Mouse (Mus musculus) heart, adult 11 months (tissue): ENCODE measurements around the gene AI481877.

Experiments
- DNase-seq: peaks from one replicate; pipeline ENCODE4 v3.0.0; 2022

The AI481877 gene

DNA sequence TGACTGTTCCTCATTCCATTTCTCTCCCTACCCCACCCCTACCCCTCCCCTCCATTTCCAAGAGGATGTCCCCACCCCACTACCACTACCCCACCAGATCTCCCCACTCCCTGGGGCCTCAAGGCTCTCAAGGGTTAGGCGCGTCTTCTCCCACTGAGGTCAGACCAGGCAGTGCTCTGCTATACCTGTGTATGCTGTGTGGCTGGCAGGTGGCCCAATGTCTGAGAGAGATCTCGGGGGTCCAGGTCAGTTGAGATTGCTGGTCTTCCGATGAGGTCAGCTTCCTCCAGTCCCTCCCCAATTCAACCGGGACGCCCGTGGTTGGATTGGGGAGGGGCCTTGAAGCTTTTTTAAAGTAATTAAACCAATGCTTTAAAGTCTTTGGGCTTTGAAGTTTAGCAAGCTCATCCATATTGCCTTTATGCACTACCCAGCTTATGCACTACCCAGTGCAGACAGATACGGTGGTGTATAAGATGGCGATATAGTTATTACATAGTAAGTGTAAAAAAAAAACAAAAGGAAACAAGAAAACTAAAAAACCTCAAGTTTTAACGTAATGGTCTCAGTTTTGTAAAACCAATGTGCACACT is 104.4 kb downstream of the AI481877 start:
- DNase-seq: peak; percentile 89

- DNase-seq: no peak
Measured at GRCm38 (mm10) chr4:59016922-59017321, 121.9 kb downstream of the AI481877 start.

DNA sequence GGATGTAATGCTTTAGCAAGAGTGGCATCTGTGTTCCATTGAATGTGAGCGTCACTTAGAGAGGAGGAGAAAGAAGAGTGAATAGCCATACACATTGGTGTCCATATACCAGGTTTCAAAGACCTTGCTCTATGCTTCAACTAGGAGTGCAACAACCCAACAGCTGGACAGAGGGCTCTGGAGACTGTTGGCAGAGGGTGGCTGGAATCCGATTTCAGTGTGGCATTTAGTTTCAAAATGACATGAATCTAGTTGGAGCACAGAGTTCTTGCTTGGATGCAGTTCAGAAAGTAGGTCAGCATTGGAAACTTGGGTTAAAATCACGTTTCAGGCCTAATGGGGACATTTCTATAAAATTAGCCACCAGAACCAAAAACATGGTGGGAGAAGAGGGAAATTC is 123.6 kb downstream of the AI481877 start:
- no peak for DNase-seq

DNA sequence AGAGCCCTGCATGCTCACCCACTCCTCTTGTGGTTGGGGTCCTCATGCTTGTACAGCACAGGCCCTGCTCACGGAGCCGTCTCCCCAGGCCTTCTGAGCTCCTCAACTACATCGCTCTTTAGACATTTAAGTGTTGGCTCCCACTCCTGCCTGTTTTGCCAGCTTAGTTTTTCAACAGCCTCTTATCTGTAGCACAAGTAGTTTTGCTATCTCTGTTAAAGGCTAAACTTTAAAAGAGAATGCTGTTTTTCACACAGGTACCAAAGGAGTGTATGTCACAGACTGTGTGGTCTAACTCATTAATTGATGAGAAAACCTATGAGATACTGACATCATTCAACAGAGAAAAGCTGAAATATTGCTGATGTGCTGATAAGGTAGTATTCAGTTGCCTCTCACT is 127.3 kb downstream of the AI481877 start:
- DNase-seq: no peak

GRCm38 (mm10) chr4:59009696-59010095 is 129.1 kb downstream of the AI481877 start:
- no peak for DNase-seq

GRCm38 (mm10) chr4:59009186-59009585 is 129.6 kb downstream of the AI481877 start:
- no peak for DNase-seq

DNA sequence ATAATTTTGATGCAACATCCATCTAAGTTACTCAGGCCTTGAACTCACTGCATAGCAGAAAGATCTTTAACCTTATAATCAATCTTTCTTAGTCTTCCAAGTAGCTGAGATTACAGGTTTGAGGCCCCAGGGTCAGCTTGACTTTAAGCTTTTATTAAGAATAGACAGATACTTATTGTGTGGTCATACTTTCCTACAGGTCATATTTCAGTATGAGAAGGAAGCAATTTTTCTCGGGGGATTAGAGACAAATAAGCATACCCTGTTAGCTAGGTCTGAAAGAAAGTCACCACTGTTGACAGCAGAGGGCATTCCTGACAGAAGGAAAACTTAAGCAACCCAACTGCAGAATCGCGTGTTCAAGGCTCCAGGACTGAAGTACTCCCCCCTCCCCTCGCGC is 130.8 kb downstream of the AI481877 start:
- DNase-seq: no peak

- no peak for DNase-seq
Measured at GRCm38 (mm10) chr4:59007016-59007415, 131.8 kb downstream of the AI481877 start.

DNA sequence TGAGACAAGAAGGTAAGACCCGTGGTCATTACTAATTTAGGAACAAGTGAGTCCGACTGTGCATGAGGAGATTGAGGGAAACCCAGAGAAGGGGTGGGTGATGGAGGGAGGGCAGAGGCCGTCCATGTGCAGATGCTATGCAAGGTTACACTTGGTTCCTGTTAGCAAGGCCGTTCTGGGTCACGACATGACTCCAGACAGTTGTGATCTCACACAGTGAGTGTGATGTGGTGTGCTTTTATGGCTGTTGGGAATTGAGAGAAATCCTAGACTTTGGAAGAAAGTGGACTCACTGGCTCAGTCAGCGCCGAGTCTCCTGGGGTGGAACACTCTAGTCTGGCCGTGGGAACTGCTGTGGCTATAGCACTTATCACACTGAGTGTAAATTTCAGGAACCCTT is 132.6 kb downstream of the AI481877 start:
- DNase-seq: no peak

GRCm38 (mm10) chr4:59003806-59004200 is 135.0 kb downstream of the AI481877 start:
- no peak for DNase-seq

DNA sequence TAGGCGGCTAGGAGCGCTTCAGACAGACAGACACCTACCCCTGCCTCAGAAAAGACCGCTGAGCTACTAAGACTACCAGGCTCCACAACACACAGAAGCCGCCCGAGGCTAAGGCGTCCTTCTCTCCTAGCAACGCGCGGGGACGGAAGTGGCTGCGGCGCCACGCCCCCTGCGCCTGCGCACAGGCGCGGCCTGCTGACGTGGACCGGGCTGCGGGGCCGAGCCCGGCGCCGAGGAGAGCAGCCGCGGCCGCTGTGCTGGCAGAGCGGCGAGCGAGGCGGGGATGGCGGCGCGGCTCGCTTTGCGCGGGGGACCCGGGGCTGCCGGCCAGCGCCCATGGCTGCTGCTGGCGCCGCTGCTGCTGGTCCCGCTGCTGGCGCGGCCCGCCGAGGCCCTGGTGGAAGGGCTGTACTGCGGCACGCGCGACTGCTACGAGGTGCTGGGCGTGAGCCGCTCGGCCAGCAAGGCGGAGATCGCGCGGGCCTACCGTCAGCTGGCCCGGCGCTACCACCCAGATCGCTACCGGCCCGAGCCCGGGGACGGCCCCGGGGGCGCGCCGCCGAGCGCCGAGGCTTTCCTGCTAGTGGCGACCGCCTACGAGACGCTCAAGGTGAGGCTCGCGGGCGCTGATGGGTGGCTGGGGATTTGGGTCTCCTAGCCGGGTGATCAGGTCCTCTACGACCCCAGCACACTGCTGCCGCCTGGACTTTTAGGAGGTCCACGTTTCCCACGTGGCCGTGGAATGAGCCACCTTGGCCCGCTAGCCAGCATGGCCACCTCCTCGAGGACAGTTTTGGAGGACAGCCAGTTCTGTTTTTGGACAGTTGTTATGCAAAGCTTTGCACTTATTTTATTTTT is 135.6 kb downstream of the AI481877 start, which contains the start of gene Gm20503:
Gene Gm20503, plus strand, starts transcription at position 263 of the 858 bp plus-strand sequence.
- peak; percentile 99 for DNase-seq

DNA sequence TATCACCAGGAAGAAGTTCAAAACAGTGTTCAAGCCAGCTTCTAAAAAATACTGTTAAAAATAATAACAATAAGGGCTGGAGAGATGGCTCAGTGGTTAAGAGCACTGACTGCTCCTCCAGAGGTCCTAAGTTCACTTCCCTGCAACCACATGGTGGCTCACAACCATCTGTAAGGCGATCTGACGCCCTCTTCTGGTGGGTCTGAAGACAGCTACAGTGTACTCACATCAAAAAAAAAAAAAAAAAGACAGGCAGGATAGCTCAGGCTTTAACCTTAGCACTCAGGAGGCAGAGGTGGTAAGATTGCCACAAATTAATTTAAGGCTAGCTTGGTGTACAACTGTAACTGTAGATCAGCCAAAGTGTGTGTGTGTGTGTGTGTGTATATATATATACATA is 138.2 kb downstream of the AI481877 start:
- DNase-seq: peak; percentile 88

DNA sequence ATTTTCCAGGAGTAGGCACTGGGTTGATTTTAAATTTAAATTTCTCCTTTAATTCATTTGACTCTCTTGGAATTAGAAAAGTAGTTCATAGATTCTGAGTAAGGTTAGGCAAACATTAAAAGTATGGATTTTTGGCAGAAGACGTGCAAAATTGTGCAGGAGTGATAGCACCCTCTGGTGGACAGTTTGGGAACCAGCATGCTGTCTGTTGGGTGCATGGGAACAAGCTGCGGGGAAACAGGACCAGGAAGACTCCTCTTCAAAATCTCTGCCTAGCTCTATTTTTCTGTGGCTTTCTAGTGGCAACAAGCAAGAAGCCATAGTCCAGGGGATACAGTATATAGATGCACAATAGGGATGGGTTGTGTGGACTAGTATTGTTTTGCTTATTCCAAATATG is 139.1 kb downstream of the AI481877 start:
- DNase-seq: peak; percentile 84

DNA sequence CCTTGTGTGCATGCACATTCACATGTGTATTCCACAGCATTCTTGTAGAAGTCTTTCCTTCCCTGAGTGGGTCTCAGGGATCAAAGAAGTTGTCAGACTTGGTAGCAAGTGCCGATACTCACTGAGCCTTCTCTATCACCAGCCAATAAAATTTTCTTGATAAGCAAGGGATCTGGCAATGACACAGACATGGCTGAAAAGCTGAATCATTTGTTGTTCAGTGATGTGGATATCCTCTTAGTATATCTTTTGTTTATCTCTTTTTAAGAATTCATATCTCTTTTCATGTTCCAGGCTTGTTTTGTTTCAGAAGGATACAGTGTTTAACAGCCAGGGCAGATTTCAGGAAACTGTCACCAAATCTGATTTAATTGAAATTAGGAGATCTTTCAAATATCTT is 140.1 kb downstream of the AI481877 start:
- no peak for DNase-seq

GRCm38 (mm10) chr4:58997081-58997480 is 141.7 kb downstream of the AI481877 start:
- peak; percentile 83 for DNase-seq

DNA sequence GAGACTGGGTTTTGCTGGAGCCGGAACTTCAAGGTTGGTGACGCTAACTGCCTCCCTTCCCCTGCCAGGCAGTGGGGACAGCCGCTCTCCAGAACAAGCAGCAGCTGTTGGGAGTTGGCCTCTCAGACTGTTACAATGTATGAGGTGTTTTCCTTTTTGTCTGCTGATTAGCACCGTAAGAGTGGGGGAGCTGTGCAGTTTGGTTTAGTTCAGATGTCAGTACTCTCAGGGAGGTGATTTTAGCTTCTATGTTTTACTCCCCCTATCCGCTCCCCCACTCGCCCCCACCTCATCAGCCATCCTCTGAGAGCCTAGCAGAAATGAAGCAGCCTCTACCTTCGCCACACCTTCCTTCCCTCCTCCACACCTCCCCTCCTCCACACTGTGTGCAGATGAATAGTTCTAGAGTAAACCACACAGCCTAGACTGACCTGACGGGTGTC is 143.5 kb downstream of the AI481877 start:
- DNase-seq: peak; percentile 61

DNA sequence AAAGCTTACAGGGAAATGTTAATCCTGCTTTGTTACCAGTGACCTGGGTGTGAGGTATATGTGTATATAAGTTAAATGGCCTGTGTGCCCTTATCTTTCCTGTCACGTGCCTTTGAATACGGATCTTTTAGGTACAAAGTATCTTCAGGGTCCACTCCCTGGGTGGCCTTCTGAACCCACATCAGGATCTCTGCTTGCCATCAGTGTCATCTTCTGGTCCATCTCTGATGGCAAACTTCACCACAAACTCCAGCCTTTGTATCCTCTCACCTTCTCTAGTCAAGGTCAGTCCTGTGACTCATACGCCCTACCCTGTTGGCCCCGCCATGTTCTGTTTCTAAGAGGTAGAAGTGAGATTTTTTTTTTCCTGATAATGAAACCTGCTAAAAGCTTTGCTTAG is 144.0 kb downstream of the AI481877 start, which contains the start of gene Dnajc25:
Gene Dnajc25, plus strand, starts transcription at position 301 of the 400 bp plus-strand sequence.
- peak; percentile 4 for DNase-seq
